27 mouse cellular contexts compared by ENCODE assay signal in the genomic region with DNA sequence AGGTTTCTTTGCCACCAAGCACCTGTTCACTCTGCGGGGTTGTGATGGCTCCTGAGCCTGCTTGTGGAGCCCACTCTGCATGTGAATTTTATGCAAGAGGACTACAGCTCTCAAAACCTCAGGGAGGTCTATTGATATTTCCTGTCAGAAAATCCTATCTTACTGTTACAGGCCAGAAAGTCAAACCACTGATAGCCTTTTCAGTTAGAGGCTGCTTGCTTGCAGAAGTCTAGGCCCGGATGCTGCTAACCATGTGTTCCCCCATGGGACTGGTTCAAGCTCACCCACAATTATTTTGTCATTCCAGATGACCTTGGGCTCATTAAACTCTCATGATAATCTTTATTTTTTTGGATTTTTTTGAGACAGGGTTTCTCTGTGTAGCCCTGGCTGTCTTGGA. TPM values are rescaled to one million over a fixed set of nuclear protein-coding genes. Genes with fewer than 3 reads are reported as not detected.
"Had no signal": no experiment of that assay in that cellular context is flagged by ENCODE, and none has a peak within 500 bp of the region (broad histone marks: within the 10 kb centered on the region; RNA-seq: fewer than 3 reads in every experiment).

No protein-coding gene starts in this region.

- H3K9ac ChIP-seq: limb, embryonic 12.5 days; limb, embryonic 15.5 days; liver, embryonic 14.5 days; liver, postnatal 0 days; lung, embryonic 14.5 days had no signal

- H3K27me3 ChIP-seq: limb, embryonic 12.5 days; limb, embryonic 15.5 days; megakaryocyte, embryonic 14.5 days had no signal

- DNase-seq: kidney, adult 9 months; kidney, postnatal 14 days; kidney, postnatal 4 days; left cerebral cortex, postnatal 4 days; liver, postnatal 0 days; lung, embryonic 14.5 days; midbrain, embryonic 14.5 days; thymus, adult 18-20 months; thymus, postnatal 14 days; thymus, postnatal 4 days had no signal

- H3K4me2 ChIP-seq: limb, embryonic 12.5 days; limb, embryonic 15.5 days; liver, embryonic 11.5 days; lung, embryonic 14.5 days; midbrain, embryonic 11.5 days had no signal

- H3K4me3 ChIP-seq: limb, embryonic 12.5 days; limb, embryonic 15.5 days; megakaryocyte, embryonic 14.5 days had no signal

- H3K27ac ChIP-seq: limb, embryonic 12.5 days; limb, embryonic 15.5 days; liver, embryonic 14.5 days; macrophage had no signal

- ATAC-seq: liver, postnatal 0 days; lung, postnatal 0 days had no signal

- H3K36me3 ChIP-seq: limb, embryonic 12.5 days; limb, embryonic 15.5 days had no signal

- H3K9me3 ChIP-seq: limb, embryonic 15.5 days had no signal

RNA-seq across cellular contexts. Expression of a gene that starts 34.5 kb away (rescaled TPM):
- total RNA-seq: layer of hippocampus, adult 18-20 months; layer of hippocampus, postnatal 14 days; left cerebral cortex, adult 8-10 months; left cerebral cortex, postnatal 14 days; left cerebral cortex, postnatal 4 days; midbrain, postnatal 0 days had no signal
- polyA plus RNA-seq: kidney, embryonic 16.5 days; limb, embryonic 12.5 days; limb, embryonic 15.5 days; liver, embryonic 11.5 days; liver, embryonic 14.5 days; liver, postnatal 0 days; lung, embryonic 14.5 days; lung, postnatal 0 days; midbrain, embryonic 11.5 days; midbrain, embryonic 14.5 days; midbrain, postnatal 0 days; neural tube, embryonic 11.5 days; neural tube, embryonic 14.5 days; stomach, embryonic 16.5 days had no signal

RNA-seq across cellular contexts. Expression of a gene that starts 39.1 kb away (rescaled TPM):
- total RNA-seq: layer of hippocampus, postnatal 14 days; left cerebral cortex, postnatal 4 days had no signal
- polyA plus RNA-seq: neural tube, embryonic 14.5 days had no signal
